Mouse (Mus musculus) midbrain, embryonic 13.5 days (tissue): ENCODE measurements at regions not wholly inside any gene's neighbourhood (a gene's known extent, or its start where the extent isn't known, plus 50 kb on each side); places are given as distances from the start of the nearest gene placed in this dataset.
"Not testable (repeated sequence)": the region's sequence is repeated elsewhere in the genome, so short reads cannot be mapped to it uniquely, and the experiment has no call there.

ENCODE experiments used
- ATAC-seq: fragments of 200-750 bp; cut with Nextera tagmentation; 2 replicates; pipeline ENCODE4 v1.8.0; 2017; ENCODE audit warnings: mild to moderate bottlenecking, moderate TSS enrichment, moderate library complexity
- H3K27ac ChIP-seq: fragments of 300-500 bp; sonication (generic); 2 replicates; pipeline ENCODE4 v1.5.1; 2015; ENCODE audit warnings: inconsistent platforms, mild to moderate bottlenecking, moderate library complexity
- H3K27me3 ChIP-seq: fragments of 300-500 bp; sonication (generic); 2 replicates; pipeline ENCODE4 v1.6.1; 2015; ENCODE audit warnings: mild to moderate bottlenecking, inconsistent platforms
- H3K36me3 ChIP-seq: fragments of 300-500 bp; sonication (generic); 2 replicates; pipeline ENCODE4 v1.6.1; 2015; ENCODE audit warnings: mild to moderate bottlenecking, inconsistent platforms
- H3K4me1 ChIP-seq: fragments of 300-500 bp; sonication (generic); replicated peaks from 2 replicates; pipeline ENCODE4 v1.6.1; 2015; ENCODE audit warnings: inconsistent platforms
- H3K4me2 ChIP-seq: fragments of 300-500 bp; sonication (generic); replicated peaks from 2 replicates; pipeline ENCODE4 v1.6.1; 2015; ENCODE audit warnings: moderate library complexity, mild to moderate bottlenecking, inconsistent platforms
- H3K4me3 ChIP-seq: fragments of 300-500 bp; sonication (generic); replicated peaks from 2 replicates; pipeline ENCODE4 v1.5.1; 2015; ENCODE audit warnings: mild to moderate bottlenecking, inconsistent platforms
- H3K9ac ChIP-seq: fragments of 300-500 bp; sonication (generic); replicated peaks from 2 replicates; pipeline ENCODE4 v1.6.1; 2015; ENCODE audit warnings: mild to moderate bottlenecking, inconsistent platforms
- H3K9me3 ChIP-seq: fragments of 300-500 bp; sonication (generic); 2 replicates; pipeline ENCODE4 v1.6.1; 2016; ENCODE audit warnings: mild to moderate bottlenecking, inconsistent platforms
- WGBS: fragments of 180-500 bp; shearing (Covaris S2); methylation state at CpG from one replicate; pipeline ENCODE4 v1.1.7; 2015; 5-methylcytosine and 5-hydroxymethylcytosine counted together

- no peaks in the 10 kb centered on the region for H3K36me3 ChIP-seq
- WGBS, result 70% methylated on average over 20 of the region's 20 CpGs
- H3K9ac ChIP-seq, result no peak overlapping the region
- H3K4me3 ChIP-seq, result no peak overlapping the region
- H3K27me3 ChIP-seq, result no peaks in the 10 kb centered on the region
- H3K4me2 ChIP-seq, result no peak overlapping the region
- peaks cover 7% of the 10 kb centered on the region for H3K4me1 ChIP-seq
- ATAC-seq, result no peak
- H3K27ac ChIP-seq, result no peak overlapping the region
- no peaks in the 10 kb centered on the region; the same call in 1 of the 2 replicates for H3K9me3 ChIP-seq
Measured at GRCm38 (mm10) chr2:168424277-168425099, 143.0 kb upstream of the Kcng1 start.

DNA sequence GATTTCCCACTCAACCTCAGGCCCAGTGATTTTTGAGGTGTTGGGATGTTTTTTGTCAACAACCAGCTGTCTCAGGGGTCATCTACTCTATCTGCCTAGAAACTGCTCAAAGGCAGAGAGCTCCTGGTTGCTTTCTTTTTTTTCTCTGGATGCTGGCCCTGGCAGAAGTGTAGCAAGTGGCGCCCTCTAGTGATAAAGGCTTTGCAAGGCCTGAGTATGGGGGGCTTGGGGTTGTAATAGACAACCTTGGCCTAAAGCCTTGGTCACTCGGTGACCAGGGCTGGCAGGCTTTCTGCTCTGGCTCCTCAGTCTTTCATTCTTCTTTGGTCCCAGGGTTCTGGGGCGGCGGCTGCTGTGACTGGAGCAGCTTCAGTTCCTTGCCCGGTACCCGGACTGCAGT is 142.0 kb upstream of the Kcng1 start:
- H3K4me1 ChIP-seq, result peaks cover 7% of the 10 kb centered on the region
- H3K27ac ChIP-seq, result no peak overlapping the region
- ATAC-seq, result no peak
- H3K4me2 ChIP-seq, result no peak overlapping the region
- WGBS, result 69% methylated on average over 6 of the region's 6 CpGs
- H3K9ac ChIP-seq, result no peak overlapping the region
- H3K27me3 ChIP-seq, result no peaks in the 10 kb centered on the region
- H3K36me3 ChIP-seq, result no peaks in the 10 kb centered on the region
- no peaks in the 10 kb centered on the region; the same call in 1 of the 2 replicates for H3K9me3 ChIP-seq
- H3K4me3 ChIP-seq, result no peak overlapping the region

- 0 out of 2 replicates have a peak, but pooled peaks cover 3% of the 10 kb centered on the region for H3K27me3 ChIP-seq
- no peak overlapping the region for H3K4me2 ChIP-seq
- no peaks in the 10 kb centered on the region for H3K4me1 ChIP-seq
- ATAC-seq, result no peak
- no peak overlapping the region for H3K27ac ChIP-seq
- H3K9ac ChIP-seq, result no peak overlapping the region
- H3K36me3 ChIP-seq, result no peaks in the 10 kb centered on the region
- H3K4me3 ChIP-seq, result no peak overlapping the region
- 37% methylated on average over 17 of the region's 17 CpGs for WGBS
- H3K9me3 ChIP-seq, result no peaks in the 10 kb centered on the region
Measured at GRCm38 (mm10) chr2:168415140-168415539, 133.6 kb upstream of the Kcng1 start.

DNA sequence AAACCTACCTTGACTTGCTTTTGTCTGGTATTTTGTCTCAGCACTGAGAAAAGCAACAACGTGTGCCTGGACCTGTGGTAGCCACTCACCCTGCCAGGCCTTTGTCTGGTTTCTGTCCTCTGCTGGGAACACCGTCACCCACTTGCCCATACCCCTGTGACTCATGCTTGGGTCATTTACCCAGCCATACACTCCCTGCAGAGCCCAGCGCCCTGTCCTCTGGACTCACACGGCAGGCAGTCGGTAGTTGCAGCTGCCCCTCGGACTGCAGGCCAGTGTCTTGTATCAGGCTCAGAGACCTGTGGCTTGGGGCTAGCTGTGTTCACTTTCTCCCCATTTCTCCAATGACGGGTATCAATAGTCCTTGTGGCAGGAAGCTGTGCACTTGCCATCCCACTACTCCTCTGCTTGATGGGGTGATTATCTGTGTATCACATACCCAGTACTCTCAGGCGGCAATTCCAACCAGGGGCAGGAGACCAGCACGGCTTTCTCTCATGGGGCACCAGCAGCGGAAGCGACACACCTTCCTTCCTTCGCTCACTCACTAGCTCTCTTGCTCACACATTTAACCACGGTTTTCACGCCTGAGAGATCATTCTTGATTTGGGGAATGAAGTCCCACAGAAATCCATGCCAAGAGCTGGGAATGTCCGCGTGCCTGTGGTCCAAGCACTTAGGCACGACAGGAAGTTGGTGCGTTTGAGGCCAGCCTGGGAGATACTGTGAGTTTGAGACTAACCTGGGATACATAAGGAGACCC is 132.8 kb upstream of the Kcng1 start:
- no peak overlapping the region for H3K27ac ChIP-seq
- H3K4me2 ChIP-seq, result no peak overlapping the region
- 0 out of 2 replicates have a peak, but pooled peaks cover 3% of the 10 kb centered on the region for H3K27me3 ChIP-seq
- H3K9me3 ChIP-seq, result no peaks in the 10 kb centered on the region
- no peak for ATAC-seq
- no peak overlapping the region for H3K9ac ChIP-seq
- H3K4me3 ChIP-seq, result no peak overlapping the region
- H3K4me1 ChIP-seq, result no peaks in the 10 kb centered on the region
- WGBS, result 87% methylated on average over 18 of the region's 18 CpGs
- no peaks in the 10 kb centered on the region for H3K36me3 ChIP-seq

DNA sequence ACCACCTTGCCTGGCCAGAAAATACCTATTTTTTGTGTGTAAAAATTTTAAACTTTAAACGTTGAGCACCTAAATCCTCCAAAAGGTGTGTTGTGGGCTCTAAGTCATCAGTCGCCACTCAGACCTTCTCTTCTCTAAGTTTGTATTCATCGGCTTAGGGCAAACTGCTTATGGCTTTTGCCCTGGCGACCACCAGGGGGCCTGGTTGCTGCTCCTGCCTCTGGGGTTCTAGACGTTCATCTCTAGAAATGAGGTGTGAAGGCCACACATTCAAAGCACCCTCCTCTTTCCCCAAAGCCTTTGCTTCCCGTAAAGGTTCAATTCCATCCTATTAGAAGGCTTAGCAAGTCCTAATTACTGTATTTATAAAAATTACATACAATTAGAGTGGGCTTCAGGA is 131.3 kb upstream of the Kcng1 start:
- Histone ChIP-seq H3K36me3 (no peaks in the 10 kb centered on the region), H3K4me3 (no peak overlapping the region), H3K27me3 (0 out of 2 replicates have a peak, but pooled peaks cover 3% of the 10 kb centered on the region), H3K4me2 (no peak overlapping the region), H3K27ac (no peak overlapping the region), H3K9me3 (no peaks in the 10 kb centered on the region), H3K4me1 (no peaks in the 10 kb centered on the region), H3K9ac (no peak overlapping the region)
- 52% methylated on average over 6 of the region's 6 CpGs for WGBS
- no peak for ATAC-seq

DNA sequence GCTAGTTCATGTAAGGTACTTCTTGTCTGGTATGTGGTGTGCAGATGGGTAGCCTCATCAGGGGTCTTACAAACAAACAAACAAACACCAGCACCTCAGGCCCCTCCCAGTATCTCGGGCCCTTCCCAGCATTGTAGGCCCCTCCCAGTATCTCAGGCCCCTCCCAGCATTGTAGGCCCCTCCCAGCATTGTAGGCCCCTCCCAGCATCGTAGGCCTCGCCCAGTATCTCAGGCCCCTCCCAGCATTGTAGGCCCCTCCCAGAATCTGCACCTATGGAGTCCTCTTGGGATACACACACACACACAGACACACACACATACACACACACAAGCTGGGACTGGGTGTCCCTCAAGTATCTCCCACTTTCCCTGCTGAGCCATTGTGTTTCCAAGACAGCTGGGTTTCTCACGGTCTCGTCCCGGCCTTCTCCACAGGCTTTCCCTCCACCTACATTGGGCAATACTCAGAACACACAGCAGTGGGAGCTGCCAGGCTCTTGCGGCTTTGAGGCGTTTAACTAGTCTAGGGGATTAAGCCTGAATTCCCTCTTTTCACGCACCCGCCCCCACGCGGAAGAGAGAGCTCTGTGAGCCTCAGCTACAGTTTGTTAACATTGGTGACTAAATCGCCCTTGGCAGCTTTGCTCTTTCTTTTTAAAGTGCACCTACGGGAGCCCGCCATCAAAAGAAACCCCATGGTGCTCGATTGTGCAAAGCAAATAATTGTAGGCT is 121.4 kb upstream of the Kcng1 start:
- no peak overlapping the region for H3K9ac ChIP-seq
- no peaks in the 10 kb centered on the region for H3K27me3 ChIP-seq
- peaks cover 39% of the 10 kb centered on the region for H3K4me1 ChIP-seq
- no peaks in the 10 kb centered on the region for H3K36me3 ChIP-seq
- 30% methylated on average over 16 of the region's 16 CpGs for WGBS
- ATAC-seq, result peak; percentile 44; the same call in 1 of the 2 replicates
- no peak overlapping the region for H3K4me2 ChIP-seq
- no peak overlapping the region for H3K4me3 ChIP-seq
- H3K9me3 ChIP-seq, result no peaks in the 10 kb centered on the region
- peak overlapping the region; percentile 51; the same call in 1 of the 2 replicates for H3K27ac ChIP-seq

DNA sequence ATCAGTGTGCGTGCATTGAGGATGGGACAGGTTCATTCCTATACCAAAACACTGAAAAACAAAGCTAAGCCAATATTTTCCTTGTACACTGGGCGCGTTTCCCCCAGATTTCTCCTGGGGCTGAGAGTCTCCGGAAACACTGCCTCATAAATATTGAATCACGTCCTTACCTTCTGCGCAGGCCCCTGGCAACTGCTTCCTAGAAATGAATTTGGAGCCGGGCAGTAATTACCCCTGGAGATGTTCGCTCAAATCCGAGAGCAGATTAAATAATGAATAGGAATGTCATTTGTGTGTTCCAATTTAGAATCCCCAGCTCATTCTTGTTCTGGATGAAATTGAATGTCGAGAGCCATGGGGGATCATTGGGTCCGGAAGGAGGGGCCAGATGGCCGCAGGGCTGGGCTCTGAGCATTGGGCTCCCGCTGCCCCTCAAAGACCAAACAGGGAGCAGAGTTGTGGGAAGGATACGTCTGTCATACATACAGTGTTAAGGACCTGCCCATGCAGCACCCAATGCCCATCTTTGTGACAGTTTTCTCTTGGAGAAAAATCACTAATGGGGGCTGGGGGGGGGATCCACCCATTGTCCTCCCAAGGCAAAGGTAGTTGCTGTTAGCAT is 117.7 kb upstream of the Kcng1 start:
- H3K4me3 ChIP-seq, result no peak overlapping the region
- H3K4me1 ChIP-seq, result peaks cover 53% of the 10 kb centered on the region
- H3K9ac ChIP-seq, result no peak overlapping the region
- 29% methylated on average over 14 of the region's 14 CpGs for WGBS
- peak overlapping the region; percentile 9; the same call in 1 of the 2 replicates for H3K4me2 ChIP-seq
- H3K9me3 ChIP-seq, result no peaks in the 10 kb centered on the region
- no peaks in the 10 kb centered on the region for H3K27me3 ChIP-seq
- no peaks in the 10 kb centered on the region for H3K36me3 ChIP-seq
- peak overlapping the region; percentile 85 for H3K27ac ChIP-seq
- ATAC-seq, result peak; percentile 67

DNA sequence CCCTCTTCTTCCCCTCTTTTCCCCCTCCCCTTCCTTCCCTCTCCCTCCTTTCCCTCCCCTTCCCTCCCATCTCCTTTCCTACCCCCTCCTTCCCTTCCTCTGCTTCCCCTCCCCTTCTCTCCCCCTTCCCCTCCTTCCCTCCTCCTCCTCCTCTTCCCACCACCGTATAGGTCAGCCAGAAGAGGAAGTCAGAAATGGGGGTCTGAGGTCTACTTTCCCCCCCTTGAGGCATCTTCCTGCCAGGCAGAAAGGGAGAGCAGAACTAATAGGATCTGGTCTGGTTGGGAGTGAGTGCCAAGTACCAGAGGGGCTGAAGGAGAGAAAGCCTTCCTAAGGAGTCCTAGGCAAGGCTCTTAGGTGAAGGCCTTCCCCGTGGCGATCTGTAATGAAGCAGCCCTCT is 114.8 kb upstream of the Kcng1 start:
- ATAC-seq, result no peak
- Histone ChIP-seq H3K4me1 (peaks cover 35% of the 10 kb centered on the region), H3K27me3 (no peaks in the 10 kb centered on the region), H3K4me2 (no peak overlapping the region), H3K4me3 (no peak overlapping the region), H3K9ac (no peak overlapping the region), H3K27ac (no peak overlapping the region), H3K9me3 (no peaks in the 10 kb centered on the region), H3K36me3 (no peaks in the 10 kb centered on the region)
- WGBS, result 60% methylated on average over 3 of the region's 3 CpGs

DNA sequence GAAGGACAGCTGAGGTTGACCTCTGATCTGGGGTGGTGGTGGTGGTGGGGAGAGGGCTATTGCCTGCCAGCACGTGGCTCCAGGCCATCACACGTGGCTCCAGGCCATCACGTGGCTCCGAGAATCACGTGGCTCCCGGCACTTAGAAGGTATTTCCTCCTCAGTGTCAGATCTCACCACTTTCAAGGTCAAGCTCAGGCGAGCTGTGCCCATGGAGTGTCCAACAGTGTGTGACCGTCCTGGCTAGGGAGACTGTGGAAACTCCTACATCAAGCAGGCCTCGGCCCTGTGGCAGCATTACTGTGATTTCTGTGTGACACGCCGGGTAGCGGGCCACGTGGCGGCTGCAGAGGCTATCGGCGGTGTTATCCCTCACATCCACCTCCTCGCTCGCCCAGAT is 111.8 kb upstream of the Kcng1 start:
- Histone ChIP-seq H3K9me3 (no peaks in the 10 kb centered on the region), H3K4me2 (no peak overlapping the region), H3K27ac (no peak overlapping the region), H3K4me1 (peaks cover 15% of the 10 kb centered on the region), H3K27me3 (no peaks in the 10 kb centered on the region), H3K36me3 (no peaks in the 10 kb centered on the region), H3K4me3 (no peak overlapping the region), H3K9ac (no peak overlapping the region)
- no peak for ATAC-seq
- 94% methylated on average over 18 of the region's 18 CpGs for WGBS

GRCm38 (mm10) chr2:168392171-168392570 is 110.6 kb upstream of the Kcng1 start:
- WGBS, result 95% methylated on average over 3 of the region's 3 CpGs
- H3K9me3 ChIP-seq, H3K27ac ChIP-seq, ATAC-seq, H3K27me3 ChIP-seq, H3K4me3 ChIP-seq, H3K4me2 ChIP-seq, H3K9ac ChIP-seq, H3K36me3 ChIP-seq: not testable (repeated sequence)
- H3K4me1 ChIP-seq, result peaks cover 15% of the 10 kb centered on the region

- no peaks in the 10 kb centered on the region for H3K4me1 ChIP-seq
- H3K4me3 ChIP-seq, result no peak overlapping the region
- no peaks in the 10 kb centered on the region for H3K27me3 ChIP-seq
- H3K9me3 ChIP-seq, result 0 out of 2 replicates have a peak, but pooled peaks cover 9% of the 10 kb centered on the region
- no peaks in the 10 kb centered on the region for H3K36me3 ChIP-seq
- no peak overlapping the region for H3K9ac ChIP-seq
- no peak for ATAC-seq
- 89% methylated on average over 5 of the region's 5 CpGs for WGBS
- H3K27ac ChIP-seq, result no peak overlapping the region
- H3K4me2 ChIP-seq, result no peak overlapping the region
Measured at GRCm38 (mm10) chr2:168380606-168381005, 99.1 kb upstream of the Kcng1 start.
